Mouse (Mus musculus) lung, embryonic 14.5 days (tissue): ENCODE results near the gene Iqschfp. TPM values are rescaled to one million over a fixed set of nuclear protein-coding genes. Genes with fewer than 3 reads are reported as not detected.

Experiments used
- ATAC-seq: fragments of 200-750 bp; cut with Nextera tagmentation; 2 replicates; pipeline ENCODE4 v1.8.0; 2017; ENCODE audit warnings: mild to moderate bottlenecking, moderate TSS enrichment, moderate library complexity; ENCODE audit not compliant: insufficient read depth
- DNase-seq: peaks from one replicate; pipeline ENCODE4 v3.0.0-alpha.2; 2015
- H3K27ac ChIP-seq: fragments of 300-500 bp; sonication (generic); 2 replicates; pipeline ENCODE4 v1.5.1; 2014; ENCODE audit warnings: low read depth, mild to moderate bottlenecking, moderate library complexity
- H3K27me3 ChIP-seq: fragments of 300-500 bp; sonication (generic); 2 replicates; pipeline ENCODE4 v1.6.1; 2014; ENCODE audit warnings: low read length, control low read depth; ENCODE audit not compliant: insufficient read depth
- H3K36me3 ChIP-seq: fragments of 300-500 bp; sonication (generic); 2 replicates; pipeline ENCODE4 v1.6.1; 2014; ENCODE audit warnings: control low read depth; ENCODE audit not compliant: insufficient read depth
- H3K4me1 ChIP-seq: fragments of 300-500 bp; sonication (generic); 2 replicates; pipeline ENCODE4 v1.6.1; 2014; ENCODE audit warnings: antibody characterized with exemption, control low read depth; ENCODE audit not compliant: insufficient read depth
- H3K4me2 ChIP-seq: fragments of 300-500 bp; sonication (generic); 2 replicates; pipeline ENCODE4 v1.6.1; 2014; ENCODE audit warnings: mild to moderate bottlenecking
- H3K4me3 ChIP-seq: fragments of 300-500 bp; sonication (generic); 2 replicates; pipeline ENCODE4 v1.5.1; 2014; ENCODE audit warnings: low read depth, low read length
- H3K9ac ChIP-seq: fragments of 300-500 bp; sonication (generic); 2 replicates; pipeline ENCODE4 v1.6.1; 2014
- H3K9me3 ChIP-seq: fragments of 300-500 bp; sonication (generic); 2 replicates; pipeline ENCODE4 v1.6.1; 2016; ENCODE audit warnings: low read depth, low read length, control low read depth
- CTCF ChIP-seq: IDR thresholded peaks from 2 replicates; pipeline ENCODE4 v1.5.1; 2016; ENCODE audit warnings: antibody characterized with exemption, low read depth
- WGBS: fragments of 180-500 bp; shearing (Covaris S2); extraction: QIAGEN DNeasy Blood & Tissue Kit; methylation state at CpG from one replicate; pipeline ENCODE4 v1.1.7; 2014; 5-methylcytosine and 5-hydroxymethylcytosine counted together
- polyA plus RNA-seq: library from polyadenylated mRNA; unstranded; fragments of >200 nt; fragmentation: Nextera tagmentation; extraction: Ambion mirVana; gene quantifications from 2 replicates; pipeline ENCODE4 v1.2.1, GENCODE M21; 2014

The Iqschfp gene
- polyA plus RNA-seq, 1 experiment from 2014 or later: not detected

- no peak for ATAC-seq
- WGBS: 76% methylated on average over 3 of the region's 3 CpGs
- TF ChIP-seq CTCF: no peak
These were observed 268.7 kb downstream of the Iqschfp start for GRCm38 (mm10) chr3:68160760-68161159.

GRCm38 (mm10) chr3:68178248-68178647, 286.2 kb downstream of the Iqschfp start:
- Histone ChIP-seq H3K4me2 (no peak overlapping the region), H3K9me3 (no peaks in the 10 kb centered on the region), H3K4me3 (no peak overlapping the region), H3K27me3 (no peaks in the 10 kb centered on the region), H3K27ac (no peak overlapping the region), H3K4me1 (no peaks in the 10 kb centered on the region), H3K9ac (no peak overlapping the region), H3K36me3 (no peaks in the 10 kb centered on the region)
- no peak for TF ChIP-seq CTCF
- peak; percentile 19 for DNase-seq
- 57% methylated on average over 1 of the region's 1 CpGs for WGBS
- no peak for ATAC-seq

More at GRCm38 (mm10) chr3:68160760-68161159, 268.7 kb downstream of the Iqschfp start:
- H3K27me3 ChIP-seq: no peaks in the 10 kb centered on the region
- DNase-seq: no peak
- H3K9ac ChIP-seq: no peak overlapping the region
- H3K4me3 ChIP-seq: no peak overlapping the region
- no peaks in the 10 kb centered on the region for H3K9me3 ChIP-seq
- no peaks in the 10 kb centered on the region for H3K4me1 ChIP-seq
- no peak overlapping the region for H3K4me2 ChIP-seq
- H3K27ac ChIP-seq: no peak overlapping the region
- H3K36me3 ChIP-seq: no peaks in the 10 kb centered on the region

- Histone ChIP-seq H3K4me3 (no peak overlapping the region), H3K4me2 (no peak overlapping the region), H3K9ac (no peak overlapping the region), H3K9me3 (no peaks in the 10 kb centered on the region), H3K36me3 (no peaks in the 10 kb centered on the region), H3K27ac (no peak overlapping the region), H3K27me3 (no peaks in the 10 kb centered on the region), H3K4me1 (no peaks in the 10 kb centered on the region)
- no peak for TF ChIP-seq CTCF
- DNase-seq: peak; percentile 41
- ATAC-seq: no peak
- 59% methylated on average over 8 of the region's 8 CpGs for whole genome bisulfite sequencing
These were observed 295.4 kb downstream of the Iqschfp start for GRCm38 (mm10) chr3:68187471-68187870.

GRCm38 (mm10) chr3:68189100-68189499, 297.1 kb downstream of the Iqschfp start:
- DNase-seq (peak; percentile 28), ATAC-seq (no peak)
- H3K4me1 ChIP-seq: no peaks in the 10 kb centered on the region
- H3K36me3 ChIP-seq: no peaks in the 10 kb centered on the region
- H3K27ac ChIP-seq: no peak overlapping the region
- H3K27me3 ChIP-seq: no peaks in the 10 kb centered on the region
- TF ChIP-seq CTCF: no peak
- no peak overlapping the region for H3K4me3 ChIP-seq
- no peak overlapping the region for H3K4me2 ChIP-seq
- H3K9ac ChIP-seq: no peak overlapping the region
- H3K9me3 ChIP-seq: no peaks in the 10 kb centered on the region
- WGBS: 68% methylated on average over 2 of the region's 2 CpGs

- H3K9ac ChIP-seq: no peak overlapping the region
- DNase-seq (no peak), ATAC-seq (no peak)
- no peak for TF ChIP-seq CTCF
- no peak overlapping the region for H3K4me3 ChIP-seq
- no peak overlapping the region for H3K27ac ChIP-seq
- H3K27me3 ChIP-seq: no peaks in the 10 kb centered on the region
- H3K36me3 ChIP-seq: no peaks in the 10 kb centered on the region
- H3K4me2 ChIP-seq: no peak overlapping the region
- H3K9me3 ChIP-seq: no peaks in the 10 kb centered on the region
- H3K4me1 ChIP-seq: no peaks in the 10 kb centered on the region
- 70% methylated on average over 1 of the region's 1 CpGs for WGBS
These were observed 304.9 kb downstream of the Iqschfp start for GRCm38 (mm10) chr3:68196933-68197332.

- WGBS: 14% methylated on average over 1 of the region's 1 CpGs
- Histone ChIP-seq H3K9ac (no peak overlapping the region), H3K36me3 (no peaks in the 10 kb centered on the region), H3K27ac (no peak overlapping the region), H3K27me3 (no peaks in the 10 kb centered on the region), H3K9me3 (no peaks in the 10 kb centered on the region), H3K4me2 (no peak overlapping the region), H3K4me3 (no peak overlapping the region), H3K4me1 (no peaks in the 10 kb centered on the region)
- no peak for ATAC-seq
- no peak for TF ChIP-seq CTCF
- no peak for DNase-seq
These were observed 309.2 kb downstream of the Iqschfp start for GRCm38 (mm10) chr3:68201214-68201613.

- H3K27me3 ChIP-seq: no peaks in the 10 kb centered on the region
- no peak overlapping the region for H3K4me2 ChIP-seq
- WGBS: 80% methylated on average over 4 of the region's 4 CpGs
- no peak for TF ChIP-seq CTCF
- H3K9ac ChIP-seq: no peak overlapping the region
- no peaks in the 10 kb centered on the region for H3K36me3 ChIP-seq
- H3K9me3 ChIP-seq: no peaks in the 10 kb centered on the region
- DNase-seq (no peak), ATAC-seq (no peak)
- no peak overlapping the region for H3K4me3 ChIP-seq
- H3K27ac ChIP-seq: no peak overlapping the region
- H3K4me1 ChIP-seq: no peaks in the 10 kb centered on the region
These were observed 310.3 kb downstream of the Iqschfp start for GRCm38 (mm10) chr3:68202162-68202902.
